Mouse (Mus musculus) brain, embryonic 18.5 days (tissue): ENCODE measurements at regions not wholly inside any gene's neighbourhood (a gene's known extent, or its start where the extent isn't known, plus 50 kb on each side); places are given as distances from the start of the nearest gene placed in this dataset.

Source experiments
- DNase-seq: peaks from one replicate; pipeline ENCODE4 v3.0.0-alpha.2; 2012; ENCODE audit warnings: low read depth, low spot score

- DNase-seq = no peak
Observed at GRCm38 (mm10) chr8:128292394-128292793, 66.0 kb upstream of the Nrp1 start.

- DNase-seq = peak; percentile 54
Observed at GRCm38 (mm10) chr8:128296728-128297380, 61.5 kb upstream of the Nrp1 start.

GRCm38 (mm10) chr8:128302322-128302721 is 56.1 kb upstream of the Nrp1 start:
- no peak for DNase-seq
